Mouse (Mus musculus): Measurements from ENCODE around the gene Antxr2. TPM values are rescaled to one million over a fixed set of nuclear protein-coding genes. Genes with fewer than 3 reads are reported as not detected.

The Antxr2 gene
- total RNA-seq, 1 experiment: 4.8 TPM

DNA sequence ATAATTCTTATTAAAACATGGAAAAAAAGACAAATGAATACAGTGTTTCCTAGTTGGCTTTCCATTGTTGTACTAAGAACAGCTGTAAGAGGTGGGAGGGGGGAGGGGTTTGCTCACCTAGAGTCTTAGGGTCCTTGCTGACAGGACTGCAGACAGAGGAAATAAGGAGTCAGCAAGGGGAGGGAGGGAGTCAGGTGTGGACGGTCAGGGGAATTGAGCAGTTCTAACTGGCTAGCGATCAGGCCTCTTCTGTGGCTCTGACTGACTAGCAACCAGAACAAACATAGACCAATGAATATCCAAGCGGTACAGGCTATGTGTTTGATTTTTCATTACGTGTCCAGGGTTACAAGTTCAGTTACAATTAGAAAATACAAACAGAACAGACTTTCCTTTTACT lies 35.0 kb downstream of the Antxr2 start:
- no peak for TF ChIP-seq HCFC1 (IDR thresholded peaks at IDR 0.05; ENCODE audit: borderline replicate concordance, insufficient read depth, low read length)
- no peak for TF ChIP-seq MAFK (IDR thresholded peaks at IDR 0.05; ENCODE audit: insufficient read depth, low read depth, low read length)
- TF ChIP-seq ZC3H11A (IDR thresholded peaks at IDR 0.05; ENCODE audit: borderline replicate concordance, low read depth, low read length): no peak
- TF ChIP-seq ZNF384 (IDR thresholded peaks at IDR 0.05; ENCODE audit: low read depth, low read length): no peak
- TF ChIP-seq CHD2 (IDR thresholded peaks at IDR 0.05; ENCODE audit: low read depth, low read length): no peak
- Histone ChIP-seq H3K4me3 (ENCODE audit: insufficient read depth in 1 of 2, low read depth in 1 of 2, low read length in 2 of 2, poor library complexity in 1 of 2, severe bottlenecking in 1 of 2) (no peak overlapping the region), H3K27ac (ENCODE audit: insufficient read depth, low read depth, low read length, poor library complexity, severe bottlenecking) (no peak overlapping the region), H3K4me1 (ENCODE audit: control insufficient read depth in 2 of 2, insufficient read depth in 2 of 2, low read length in 2 of 2, poor library complexity in 1 of 2) (no peaks in the 10 kb centered on the region), H3K9ac (ENCODE audit: insufficient read depth, low read depth, low read length, poor library complexity, severe bottlenecking) (no peak overlapping the region), H3K9me3 (ENCODE audit: control insufficient read depth, insufficient read depth, low read depth, low read length) (no peaks in the 10 kb centered on the region), H3K36me3 (ENCODE audit: control insufficient read depth, insufficient read depth, low read length, poor library complexity, severe bottlenecking) (no peaks in the 10 kb centered on the region)
- no peak for DNase-seq (ENCODE audit: low read depth, low spot score)
- in situ Hi-C loops (cut with MboI; ENCODE audit: low sequenced_read_pairs in 2 of 2, unreplicated experiment in 2 of 2): no loop called here

DNA sequence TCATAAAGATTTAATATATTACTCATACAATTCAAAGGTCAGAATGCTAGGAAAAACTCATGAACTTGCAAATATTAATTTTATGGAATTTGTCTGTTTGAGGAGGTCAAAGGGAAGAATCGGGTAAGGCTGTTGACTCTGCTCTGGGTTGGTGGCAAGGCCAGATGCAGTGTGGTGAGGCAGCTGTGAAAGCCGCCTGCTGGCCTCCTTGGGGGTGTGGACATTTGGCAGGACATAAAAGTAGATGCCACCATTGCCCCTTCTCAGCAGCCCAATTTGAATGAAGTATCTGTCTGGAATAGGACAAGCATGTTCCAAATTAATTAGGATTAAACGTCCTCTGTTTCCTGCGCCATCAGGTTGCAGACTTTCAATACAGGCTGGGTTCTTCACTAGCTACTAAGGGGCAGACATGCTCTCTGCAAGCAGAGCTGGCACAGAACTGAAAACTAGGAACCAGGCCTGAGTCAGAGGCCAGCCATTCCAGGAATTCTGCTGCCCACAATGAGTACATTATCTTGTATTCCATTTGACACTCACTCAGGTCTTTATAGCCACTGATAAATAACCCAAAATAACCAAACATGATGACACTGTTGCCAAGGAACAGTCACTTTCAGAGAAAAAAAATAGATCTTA lies 44.1 kb downstream of the Antxr2 start:
- no peak for DNase-seq (ENCODE audit: low read depth, low spot score)
- Histone ChIP-seq H3K27ac (ENCODE audit: insufficient read depth, low read depth, low read length, poor library complexity, severe bottlenecking) (no peak overlapping the region), H3K36me3 (ENCODE audit: control insufficient read depth, insufficient read depth, low read length, poor library complexity, severe bottlenecking) (no peaks in the 10 kb centered on the region), H3K9ac (ENCODE audit: insufficient read depth, low read depth, low read length, poor library complexity, severe bottlenecking) (no peak overlapping the region), H3K4me1 (ENCODE audit: control insufficient read depth in 2 of 2, insufficient read depth in 2 of 2, low read length in 2 of 2, poor library complexity in 1 of 2) (no peaks in the 10 kb centered on the region), H3K4me3 (ENCODE audit: insufficient read depth in 1 of 2, low read depth in 1 of 2, low read length in 2 of 2, poor library complexity in 1 of 2, severe bottlenecking in 1 of 2) (no peak overlapping the region), H3K9me3 (ENCODE audit: control insufficient read depth, insufficient read depth, low read depth, low read length) (no peaks in the 10 kb centered on the region)
- no peak for TF ChIP-seq ZNF384 (IDR thresholded peaks at IDR 0.05; ENCODE audit: low read depth, low read length)
- no peak for TF ChIP-seq CHD2 (IDR thresholded peaks at IDR 0.05; ENCODE audit: low read depth, low read length)
- TF ChIP-seq HCFC1 (IDR thresholded peaks at IDR 0.05; ENCODE audit: borderline replicate concordance, insufficient read depth, low read length): no peak
- TF ChIP-seq MAFK (IDR thresholded peaks at IDR 0.05; ENCODE audit: insufficient read depth, low read depth, low read length): no peak
- no peak for TF ChIP-seq ZC3H11A (IDR thresholded peaks at IDR 0.05; ENCODE audit: borderline replicate concordance, low read depth, low read length)
- in situ Hi-C loops (cut with MboI; ENCODE audit: low sequenced_read_pairs in 2 of 2, unreplicated experiment in 2 of 2): no loop called here

DNA sequence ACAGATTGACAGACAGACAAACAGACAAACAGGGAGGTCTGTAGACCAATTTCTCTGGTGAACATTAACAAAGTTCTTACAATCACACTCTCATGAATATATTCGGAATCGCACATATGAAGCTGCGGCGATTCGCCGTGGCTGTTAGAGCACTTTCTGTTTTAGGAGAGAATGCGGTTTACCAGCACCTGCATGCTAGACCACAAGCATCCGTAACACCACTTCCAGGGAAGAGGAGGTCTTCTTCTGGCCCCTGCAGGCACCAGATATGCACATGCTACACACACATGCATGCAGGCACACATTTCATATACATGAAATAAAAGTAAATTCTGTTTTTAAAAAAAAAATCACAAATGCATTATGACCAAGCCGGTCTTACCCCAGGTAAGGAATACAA lies 47.5 kb downstream of the Antxr2 start:
- no peak for TF ChIP-seq ZNF384 (IDR thresholded peaks at IDR 0.05; ENCODE audit: low read depth, low read length)
- TF ChIP-seq ZC3H11A (IDR thresholded peaks at IDR 0.05; ENCODE audit: borderline replicate concordance, low read depth, low read length): no peak
- TF ChIP-seq MAFK (IDR thresholded peaks at IDR 0.05; ENCODE audit: insufficient read depth, low read depth, low read length): no peak
- no peak for TF ChIP-seq CHD2 (IDR thresholded peaks at IDR 0.05; ENCODE audit: low read depth, low read length)
- TF ChIP-seq HCFC1 (IDR thresholded peaks at IDR 0.05; ENCODE audit: borderline replicate concordance, insufficient read depth, low read length): no peak
- H3K9ac ChIP-seq (ENCODE audit: insufficient read depth, low read depth, low read length, poor library complexity, severe bottlenecking): no peak overlapping the region
- no peaks in the 10 kb centered on the region for H3K36me3 ChIP-seq (ENCODE audit: control insufficient read depth, insufficient read depth, low read length, poor library complexity, severe bottlenecking)
- H3K4me3 ChIP-seq (ENCODE audit: insufficient read depth in 1 of 2, low read depth in 1 of 2, low read length in 2 of 2, poor library complexity in 1 of 2, severe bottlenecking in 1 of 2): no peak overlapping the region
- no peak for DNase-seq (ENCODE audit: low read depth, low spot score)
- no peaks in the 10 kb centered on the region for H3K4me1 ChIP-seq (ENCODE audit: control insufficient read depth in 2 of 2, insufficient read depth in 2 of 2, low read length in 2 of 2, poor library complexity in 1 of 2)
- in situ Hi-C loops (cut with MboI; ENCODE audit: low sequenced_read_pairs in 2 of 2, unreplicated experiment in 2 of 2): no loop called here
- H3K9me3 ChIP-seq (ENCODE audit: control insufficient read depth, insufficient read depth, low read depth, low read length): no peaks in the 10 kb centered on the region
- H3K27ac ChIP-seq (ENCODE audit: insufficient read depth, low read depth, low read length, poor library complexity, severe bottlenecking): no peak overlapping the region

DNA sequence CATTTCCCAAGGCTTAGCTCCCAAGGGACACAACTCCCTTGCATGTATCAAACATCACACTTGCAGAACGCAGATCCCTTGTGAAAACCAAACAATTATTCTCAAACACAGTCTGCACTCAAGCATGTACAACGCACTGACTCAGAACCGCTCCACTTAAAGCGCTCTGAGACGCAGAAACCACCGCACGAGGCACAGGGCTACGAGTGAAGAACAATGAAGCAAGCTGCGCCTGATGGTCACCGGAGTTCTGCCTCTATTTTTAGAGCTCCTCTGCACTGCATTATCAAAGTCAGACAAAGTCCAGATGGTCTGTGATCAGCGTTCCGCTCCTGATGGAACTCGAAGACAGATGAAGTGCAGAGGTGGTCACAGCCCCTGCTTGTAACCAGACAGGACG lies 50.4 kb downstream of the Antxr2 start:
- TF ChIP-seq ZNF384 (IDR thresholded peaks at IDR 0.05; ENCODE audit: low read depth, low read length): no peak
- no peak for TF ChIP-seq CHD2 (IDR thresholded peaks at IDR 0.05; ENCODE audit: low read depth, low read length)
- no peak for TF ChIP-seq MAFK (IDR thresholded peaks at IDR 0.05; ENCODE audit: insufficient read depth, low read depth, low read length)
- no peak for TF ChIP-seq ZC3H11A (IDR thresholded peaks at IDR 0.05; ENCODE audit: borderline replicate concordance, low read depth, low read length)
- TF ChIP-seq HCFC1 (IDR thresholded peaks at IDR 0.05; ENCODE audit: borderline replicate concordance, insufficient read depth, low read length): no peak
- H3K27ac ChIP-seq (ENCODE audit: insufficient read depth, low read depth, low read length, poor library complexity, severe bottlenecking): no peak overlapping the region
- H3K9ac ChIP-seq (ENCODE audit: insufficient read depth, low read depth, low read length, poor library complexity, severe bottlenecking): no peak overlapping the region
- H3K36me3 ChIP-seq (ENCODE audit: control insufficient read depth, insufficient read depth, low read length, poor library complexity, severe bottlenecking): no peaks in the 10 kb centered on the region
- DNase-seq (ENCODE audit: low read depth, low spot score): no peak
- no peaks in the 10 kb centered on the region for H3K9me3 ChIP-seq (ENCODE audit: control insufficient read depth, insufficient read depth, low read depth, low read length)
- H3K4me3 ChIP-seq (ENCODE audit: insufficient read depth in 1 of 2, low read depth in 1 of 2, low read length in 2 of 2, poor library complexity in 1 of 2, severe bottlenecking in 1 of 2): no peak overlapping the region
- in situ Hi-C loops (cut with MboI; ENCODE audit: low sequenced_read_pairs in 2 of 2, unreplicated experiment in 2 of 2): no loop called here
- no peaks in the 10 kb centered on the region for H3K4me1 ChIP-seq (ENCODE audit: control insufficient read depth in 2 of 2, insufficient read depth in 2 of 2, low read length in 2 of 2, poor library complexity in 1 of 2)

All from ES-E14 (cell line).